Mouse (Mus musculus) ovary, adult 18-20 months (tissue): ENCODE measurements around the gene Galnt10.

ENCODE experiments used
- DNase-seq: peaks from one replicate; pipeline ENCODE4 v3.0.0; 2022; ENCODE audit warnings: low spot score, mixed read lengths

Gene Galnt10

GRCm38 (mm10) chr11:57828955-57829870 lies 184.0 kb downstream of the Galnt10 start:
- DNase-seq, result no peak

DNA sequence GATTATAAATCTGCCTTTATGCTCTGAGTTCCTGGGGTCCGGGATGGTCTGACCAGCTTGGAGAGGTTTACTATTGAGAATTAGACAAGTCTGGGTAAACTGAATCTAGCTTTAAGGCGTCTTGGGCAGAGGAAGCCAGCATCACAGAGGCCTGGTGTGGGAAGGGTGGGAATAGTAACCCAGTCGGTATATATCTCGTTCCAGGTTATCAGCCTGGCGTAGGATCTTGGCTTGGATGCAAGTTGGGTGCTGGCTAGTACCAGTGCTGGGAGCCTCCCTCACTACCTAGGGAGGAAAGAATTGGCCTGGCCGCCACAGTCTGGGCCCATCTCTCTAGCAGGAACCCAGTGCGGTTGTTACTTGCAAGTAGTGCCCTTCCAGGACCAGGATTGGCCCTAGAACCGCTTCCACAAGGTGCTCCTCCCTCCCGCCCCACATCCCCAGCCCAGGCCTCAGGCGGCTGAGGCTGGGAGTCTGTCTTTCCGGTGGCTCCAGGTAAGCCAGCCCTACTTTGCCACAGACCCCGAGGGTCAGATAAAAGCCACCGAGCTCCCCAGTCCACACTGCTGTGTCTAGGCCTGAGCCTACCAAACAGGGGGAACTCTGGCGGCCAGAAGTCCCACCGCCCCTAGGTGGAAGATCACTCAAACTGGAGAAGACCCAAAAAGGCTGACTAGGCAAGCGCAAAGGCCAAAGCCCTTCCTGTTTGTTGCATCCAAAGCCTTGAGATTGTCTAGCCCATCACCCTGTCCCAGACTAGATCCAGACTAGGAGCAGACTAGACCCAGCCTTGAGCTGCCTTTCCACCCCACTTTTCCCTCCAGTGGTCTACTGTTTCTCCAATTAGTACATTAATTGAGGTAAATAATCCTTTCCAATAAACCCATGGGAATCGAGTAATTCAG lies 184.9 kb downstream of the Galnt10 start:
- no peak for DNase-seq

DNA sequence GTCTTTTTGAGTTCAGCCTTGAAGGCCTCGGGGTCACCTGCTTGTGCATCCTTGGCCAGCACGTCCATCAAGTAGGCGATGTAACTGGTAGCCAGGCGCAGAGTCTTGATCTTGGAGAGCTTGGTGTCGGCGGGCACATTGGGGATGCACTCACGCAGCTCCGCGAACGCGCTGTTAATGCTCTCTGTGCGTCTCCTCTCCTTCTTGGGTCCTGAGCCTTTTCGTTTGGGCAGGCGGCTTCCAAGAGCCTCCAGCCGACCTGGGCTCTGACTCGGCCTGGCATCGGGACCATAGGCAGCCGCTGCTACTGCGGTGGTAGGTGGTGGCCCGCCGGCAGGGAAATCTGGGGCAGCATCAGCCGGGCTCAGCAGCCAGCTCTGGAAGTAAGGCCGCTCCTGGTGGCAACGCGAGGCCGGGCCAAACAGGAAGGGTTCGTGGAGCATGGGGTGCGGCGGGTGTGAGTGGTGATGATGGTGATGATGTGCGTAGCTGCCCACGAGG lies 186.1 kb downstream of the Galnt10 start:
- no peak for DNase-seq

GRCm38 (mm10) chr11:57831861-57832260 lies 186.6 kb downstream of the Galnt10 start:
- no peak for DNase-seq

- DNase-seq, result no peak
Observed at GRCm38 (mm10) chr11:57832552-57833201, 187.4 kb downstream of the Galnt10 start, which contains the start of gene Hand1. Gene Hand1 (minus strand): TSS chr11:57832818.

GRCm38 (mm10) chr11:57833296-57833977 lies 188.2 kb downstream of the Galnt10 start:
- DNase-seq, result no peak

GRCm38 (mm10) chr11:57834031-57834430 lies 188.8 kb downstream of the Galnt10 start:
- DNase-seq, result no peak

GRCm38 (mm10) chr11:57835331-57835730 lies 190.1 kb downstream of the Galnt10 start:
- DNase-seq, result no peak

DNA sequence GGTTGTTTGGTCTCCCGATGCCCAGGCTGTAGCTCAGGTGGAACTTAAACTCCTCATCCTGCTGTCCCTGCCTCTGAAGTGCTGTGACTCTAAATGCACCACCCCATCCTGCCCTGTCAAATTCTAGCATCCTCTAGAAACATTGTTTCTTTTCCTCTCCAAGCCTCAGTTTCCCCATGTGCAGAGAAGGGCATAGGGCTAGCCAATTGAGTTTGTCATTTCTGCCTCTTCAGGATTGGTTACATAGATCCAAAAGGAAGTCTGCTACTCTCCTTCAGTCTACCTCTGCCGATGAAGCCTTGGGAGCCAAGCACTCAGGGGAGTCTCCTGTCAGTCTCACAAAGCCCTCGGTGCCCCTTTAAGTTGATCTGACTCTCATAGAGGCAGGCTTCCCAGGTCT lies 190.7 kb downstream of the Galnt10 start:
- no peak for DNase-seq

GRCm38 (mm10) chr11:57836401-57836800 lies 191.2 kb downstream of the Galnt10 start:
- no peak for DNase-seq
